Mouse (Mus musculus): ENCODE measurements around the gene Hsp90b1.

DNA sequence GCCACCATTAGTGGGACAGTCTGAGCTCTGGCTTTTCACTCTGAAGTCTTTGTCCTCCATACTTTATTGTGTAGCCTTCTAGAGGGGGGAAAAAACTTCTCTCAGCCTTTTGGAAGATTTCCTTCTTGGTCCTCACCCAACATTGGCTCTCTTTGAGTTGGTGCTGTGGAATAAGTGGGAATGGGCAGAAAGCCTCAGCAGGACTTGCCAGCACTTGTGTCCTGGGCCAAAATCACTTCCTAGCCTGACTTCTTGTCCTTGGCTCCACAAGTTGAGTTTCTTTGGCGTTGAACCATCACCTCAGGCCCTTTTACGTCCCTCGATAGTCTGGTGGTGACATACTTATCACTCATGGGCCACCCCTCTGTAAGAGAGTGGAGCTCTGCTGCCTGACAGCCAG, 22.9 kb upstream of the Hsp90b1 start:
- TF ChIP-seq EP300 (IDR thresholded peaks at IDR 0.05; ENCODE audit: low read depth) (no peak), CTCF (IDR thresholded peaks at IDR 0.05; ENCODE audit: low read depth) (no peak)

Measured in liver, embryonic 14.5 days (tissue).